Mouse (Mus musculus) neural tube, embryonic 13.5 days (tissue): ENCODE measurements around the gene Cd27. TPM values are rescaled to one million over a fixed set of nuclear protein-coding genes. Genes with fewer than 3 reads are reported as not detected.
"Not testable (repeated sequence)": the region's sequence is repeated elsewhere in the genome, so short reads cannot be mapped to it uniquely, and the experiment has no call there.

Source experiments
- ATAC-seq: fragments of 200-750 bp; cut with Nextera tagmentation; 2 replicates; pipeline ENCODE4 v1.8.0; 2017; ENCODE audit warnings: low read depth, mild to moderate bottlenecking, moderate TSS enrichment, moderate library complexity
- H3K27ac ChIP-seq: fragments of 300-500 bp; sonication (generic); replicated peaks from 2 replicates; pipeline ENCODE4 v1.5.1; 2015; ENCODE audit warnings: moderate library complexity, mild to moderate bottlenecking, inconsistent platforms
- H3K27me3 ChIP-seq: fragments of 300-500 bp; sonication (generic); 2 replicates; pipeline ENCODE4 v1.6.1; 2015; ENCODE audit warnings: mild to moderate bottlenecking, inconsistent platforms
- H3K36me3 ChIP-seq: fragments of 300-500 bp; sonication (generic); 2 replicates; pipeline ENCODE4 v1.6.1; 2015; ENCODE audit warnings: mild to moderate bottlenecking, inconsistent platforms
- H3K4me1 ChIP-seq: fragments of 300-500 bp; sonication (generic); replicated peaks from 2 replicates; pipeline ENCODE4 v1.6.1; 2015; ENCODE audit warnings: inconsistent platforms
- H3K4me2 ChIP-seq: fragments of 300-500 bp; sonication (generic); 2 replicates; pipeline ENCODE4 v1.6.1; 2015; ENCODE audit warnings: inconsistent platforms, mild to moderate bottlenecking, moderate library complexity
- H3K4me3 ChIP-seq: fragments of 300-500 bp; sonication (generic); 2 replicates; pipeline ENCODE4 v1.5.1; 2015; ENCODE audit warnings: mild to moderate bottlenecking, inconsistent platforms
- H3K9ac ChIP-seq: fragments of 300-500 bp; sonication (generic); 2 replicates; pipeline ENCODE4 v1.6.1; 2015; ENCODE audit warnings: moderate library complexity, mild to moderate bottlenecking, inconsistent platforms
- H3K9me3 ChIP-seq: fragments of 300-500 bp; sonication (generic); 2 replicates; pipeline ENCODE4 v1.6.1; 2016; ENCODE audit warnings: inconsistent platforms
- WGBS: fragments of 180-500 bp; shearing (Covaris S2); methylation state at CpG from one replicate; pipeline ENCODE4 v1.1.7; 2015; 5-methylcytosine and 5-hydroxymethylcytosine counted together
- polyA plus RNA-seq: library from polyadenylated mRNA; unstranded; fragments of >200 nt; fragmentation: Nextera tagmentation; extraction: Ambion mirVana; gene quantifications from 2 replicates; pipeline ENCODE4 v1.2.1, GENCODE M21; 2015

Cd27 gene
- 1.3 and 1.6 TPM in 2 replicates for polyA plus RNA-seq

DNA sequence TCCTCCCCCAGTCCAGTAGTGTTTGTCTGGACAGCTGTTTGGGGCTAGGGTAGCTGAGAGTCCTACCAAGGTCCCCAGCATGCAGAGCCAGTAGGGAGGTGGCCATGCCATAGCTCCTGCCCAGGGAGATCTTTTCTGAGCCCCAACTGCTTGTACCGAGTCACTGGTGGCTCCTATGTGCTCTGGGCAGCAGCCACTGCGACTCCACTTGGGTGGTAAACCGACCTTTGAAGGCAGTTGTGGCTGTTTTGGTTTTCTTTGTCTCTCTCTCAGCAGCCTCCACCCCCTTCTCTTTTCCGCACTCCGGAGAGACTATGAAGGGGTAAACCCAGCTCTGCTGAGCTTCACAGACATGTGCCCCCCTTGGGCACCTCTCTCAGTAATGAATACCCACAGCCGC is at the start of gene Cd27:
Cd27 (minus strand) TSS at position 229 of the 400 bp plus-strand sequence.
- no peak within 1 kb of the TSS for H3K9ac ChIP-seq
- 35% methylated on average over 6 of the region's 6 CpGs for WGBS
- H3K4me2 ChIP-seq, result no peak within 1 kb of the TSS
- H3K36me3 ChIP-seq, result no peaks in the 10 kb centered on the region
- ATAC-seq, result no peak
- no peak within 1 kb of the TSS for H3K4me3 ChIP-seq
- H3K27ac ChIP-seq, result no peak within 1 kb of the TSS
- no peaks in the 10 kb centered on the region for H3K27me3 ChIP-seq
- H3K4me1 ChIP-seq, result peaks cover 4% of the 10 kb centered on the region
- H3K9me3 ChIP-seq, result no peaks in the 10 kb centered on the region

DNA sequence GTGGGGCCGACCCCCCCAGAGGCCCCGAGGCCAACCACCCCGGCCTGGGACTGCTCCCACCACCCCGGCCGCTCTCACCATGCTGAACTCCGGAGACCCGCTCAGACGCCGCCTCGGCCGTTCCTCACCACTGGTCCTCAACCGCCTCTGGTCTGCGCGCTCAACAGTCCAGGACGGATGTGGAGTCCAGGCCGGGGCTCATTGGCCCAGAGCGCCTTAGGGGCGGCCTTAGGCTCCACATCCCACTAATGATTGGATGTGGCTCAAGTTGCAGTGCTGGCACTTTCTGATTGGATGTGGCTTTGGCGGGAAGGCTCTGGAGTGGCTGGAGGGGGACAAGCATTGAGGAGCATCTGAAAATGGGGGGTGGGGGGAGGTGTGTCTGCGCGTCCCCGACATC is 49.1 kb upstream of the Cd27 start, which contains the start of gene Tuba3a:
Tuba3a (minus strand) TSS at position 153 of the 400 bp plus-strand sequence.
- no peaks in the 10 kb centered on the region for H3K36me3 ChIP-seq
- H3K9ac ChIP-seq, result no peak within 1 kb of the TSS
- no peaks in the 10 kb centered on the region for H3K9me3 ChIP-seq
- H3K27ac ChIP-seq, result no peak within 1 kb of the TSS
- no peak within 1 kb of the TSS for H3K4me2 ChIP-seq
- H3K4me1 ChIP-seq, result no peaks in the 10 kb centered on the region
- WGBS, result 95% methylated on average over 22 of the region's 22 CpGs
- no peaks in the 10 kb centered on the region for H3K27me3 ChIP-seq
- H3K4me3 ChIP-seq, result no peak within 1 kb of the TSS
- no peak for ATAC-seq

DNA sequence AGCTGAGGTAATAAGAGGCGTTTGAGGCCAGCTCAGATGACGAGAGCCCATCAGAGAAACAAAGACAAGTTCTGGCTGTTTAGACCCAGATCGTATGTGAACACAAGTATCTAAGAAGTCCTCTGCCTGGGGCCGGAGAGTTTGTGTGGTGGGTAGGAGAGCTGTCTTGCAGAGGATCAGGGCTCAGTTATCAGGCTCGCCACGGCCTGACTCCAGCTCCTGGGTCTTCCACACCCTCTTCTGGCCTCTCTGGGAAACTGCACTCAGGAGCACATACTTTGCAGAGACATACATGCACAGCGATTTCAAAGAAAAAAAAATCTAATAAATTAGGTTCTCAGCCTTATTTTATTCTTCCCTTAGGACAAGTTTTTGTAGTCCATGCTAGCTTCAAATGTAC is 47.9 kb upstream of the Cd27 start:
- no peak overlapping the region for H3K9ac ChIP-seq
- H3K4me2 ChIP-seq, result no peak overlapping the region
- WGBS, result 91% methylated on average over 7 of the region's 7 CpGs
- no peaks in the 10 kb centered on the region for H3K27me3 ChIP-seq
- H3K36me3 ChIP-seq, result no peaks in the 10 kb centered on the region
- H3K4me3 ChIP-seq, result no peak overlapping the region
- no peak for ATAC-seq
- no peaks in the 10 kb centered on the region for H3K4me1 ChIP-seq
- no peaks in the 10 kb centered on the region for H3K9me3 ChIP-seq
- no peak overlapping the region for H3K27ac ChIP-seq

DNA sequence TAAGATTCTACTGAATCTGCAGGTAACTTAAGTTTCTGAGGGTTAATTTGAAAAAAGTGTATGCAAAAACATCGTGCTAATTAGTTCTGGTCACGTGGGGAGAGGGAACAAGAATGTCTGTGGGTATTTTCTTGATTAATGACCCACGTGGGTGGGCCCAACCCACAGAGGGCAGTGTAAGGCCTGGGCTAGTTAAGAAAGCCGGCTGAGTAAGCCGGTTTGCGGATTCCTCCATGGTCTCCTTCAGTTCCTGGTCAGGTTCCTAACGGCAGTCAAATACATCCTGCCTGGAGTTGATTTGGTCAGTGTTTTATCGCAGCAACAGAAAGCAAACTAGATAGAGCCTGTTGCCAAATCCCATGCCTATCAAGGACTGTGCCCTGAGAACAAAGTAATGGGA is 47.4 kb upstream of the Cd27 start:
- Histone ChIP-seq H3K27me3 (no peaks in the 10 kb centered on the region), H3K4me2 (no peak overlapping the region), H3K4me1 (no peaks in the 10 kb centered on the region), H3K27ac (no peak overlapping the region), H3K9ac (no peak overlapping the region), H3K9me3 (no peaks in the 10 kb centered on the region), H3K4me3 (no peak overlapping the region), H3K36me3 (no peaks in the 10 kb centered on the region)
- 55% methylated on average over 8 of the region's 8 CpGs for WGBS
- no peak for ATAC-seq

DNA sequence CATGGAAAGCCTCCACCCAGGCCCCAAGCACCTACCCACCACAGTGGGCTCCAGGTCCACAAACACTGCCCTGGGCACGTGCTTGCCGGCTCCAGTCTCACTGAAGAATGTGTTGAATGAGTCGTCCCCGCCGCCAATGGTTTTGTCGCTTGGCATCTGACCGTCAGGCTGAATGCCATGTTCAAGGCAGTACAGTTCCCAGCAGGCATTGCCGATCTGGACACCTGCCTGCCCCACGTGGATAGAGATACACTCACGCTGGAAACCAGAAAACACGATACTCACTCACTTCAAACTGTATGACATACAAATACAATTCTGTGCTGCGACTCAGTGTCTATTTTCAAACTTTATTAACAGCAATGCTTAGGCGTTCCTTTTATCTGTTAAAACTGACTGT is 45.9 kb upstream of the Cd27 start:
- not testable (repeated sequence) for H3K4me3 ChIP-seq

DNA sequence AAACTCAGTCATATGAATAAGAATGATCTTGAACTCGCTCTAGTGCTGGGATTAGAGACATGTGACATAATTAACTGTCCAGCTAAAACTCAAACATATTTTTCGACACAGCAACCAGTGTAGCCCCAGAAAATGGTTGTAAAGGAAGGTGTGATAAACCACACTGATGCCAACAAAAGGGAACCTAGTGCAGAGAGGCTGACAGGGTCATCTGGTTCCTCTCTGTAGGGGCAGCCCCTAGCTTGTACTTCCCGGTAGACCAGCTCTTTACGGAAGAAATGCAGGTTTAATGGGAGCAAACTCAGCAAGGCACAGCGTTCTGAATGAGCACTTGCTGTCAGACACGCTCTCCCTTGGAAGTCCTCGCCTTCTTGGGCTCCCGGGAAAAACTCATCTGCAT is 42.9 kb upstream of the Cd27 start:
- Histone ChIP-seq H3K27me3 (no peaks in the 10 kb centered on the region), H3K4me2 (no peak overlapping the region), H3K9ac (no peak overlapping the region), H3K4me1 (no peaks in the 10 kb centered on the region), H3K9me3 (no peaks in the 10 kb centered on the region), H3K4me3 (no peak overlapping the region), H3K27ac (no peak overlapping the region), H3K36me3 (no peaks in the 10 kb centered on the region)
- no peak for ATAC-seq
- WGBS, result 54% methylated on average over 8 of the region's 8 CpGs

More for the DNA sequence above, 45.9 kb upstream of the Cd27 start:
- WGBS, result 92% methylated on average over 13 of the region's 13 CpGs
- H3K36me3 ChIP-seq, H3K9ac ChIP-seq, H3K4me2 ChIP-seq, ATAC-seq, H3K27ac ChIP-seq, H3K4me1 ChIP-seq, H3K9me3 ChIP-seq, H3K27me3 ChIP-seq: not testable (repeated sequence)

DNA sequence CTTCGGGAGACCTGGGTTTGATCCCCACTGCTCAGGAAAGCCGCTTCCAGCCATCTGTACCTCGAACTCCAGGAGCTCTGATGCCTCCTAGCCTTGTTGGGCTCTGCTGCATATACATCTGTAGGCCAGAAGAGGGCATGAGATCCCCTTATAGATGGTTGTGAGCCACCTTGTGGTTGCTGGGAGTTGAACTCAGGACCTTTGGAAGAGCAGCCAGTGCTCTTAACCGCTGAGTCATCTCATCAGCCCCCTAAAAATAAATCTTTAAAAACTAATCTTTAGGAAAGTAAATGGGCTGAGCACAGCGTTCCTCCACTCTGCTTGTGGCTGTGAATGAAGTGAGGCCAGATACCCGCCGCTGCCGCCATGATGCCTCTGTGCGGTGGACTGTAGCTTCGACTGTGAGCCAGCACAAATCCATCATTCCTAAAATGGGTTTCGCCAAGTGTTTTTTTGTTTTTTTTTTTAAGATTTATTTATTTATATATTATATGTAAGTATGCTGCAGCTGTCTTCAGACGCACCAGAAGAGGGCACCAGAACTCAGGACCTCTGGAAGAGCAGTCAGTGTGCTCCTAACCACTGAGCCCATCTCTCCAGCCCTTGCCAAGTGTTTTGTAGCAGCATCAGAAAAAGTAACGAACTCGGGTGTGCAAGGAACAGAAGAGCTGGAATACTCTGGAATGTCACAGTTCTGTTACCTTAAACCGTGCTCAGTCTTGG is 38.2 kb upstream of the Cd27 start:
- Histone ChIP-seq H3K36me3 (no peaks in the 10 kb centered on the region), H3K4me3 (no peak overlapping the region), H3K9me3 (no peaks in the 10 kb centered on the region), H3K9ac (no peak overlapping the region), H3K4me1 (peaks cover 4% of the 10 kb centered on the region), H3K4me2 (no peak overlapping the region), H3K27ac (no peak overlapping the region), H3K27me3 (no peaks in the 10 kb centered on the region)
- no peak for ATAC-seq
- 63% methylated on average over 15 of the region's 15 CpGs for WGBS

DNA sequence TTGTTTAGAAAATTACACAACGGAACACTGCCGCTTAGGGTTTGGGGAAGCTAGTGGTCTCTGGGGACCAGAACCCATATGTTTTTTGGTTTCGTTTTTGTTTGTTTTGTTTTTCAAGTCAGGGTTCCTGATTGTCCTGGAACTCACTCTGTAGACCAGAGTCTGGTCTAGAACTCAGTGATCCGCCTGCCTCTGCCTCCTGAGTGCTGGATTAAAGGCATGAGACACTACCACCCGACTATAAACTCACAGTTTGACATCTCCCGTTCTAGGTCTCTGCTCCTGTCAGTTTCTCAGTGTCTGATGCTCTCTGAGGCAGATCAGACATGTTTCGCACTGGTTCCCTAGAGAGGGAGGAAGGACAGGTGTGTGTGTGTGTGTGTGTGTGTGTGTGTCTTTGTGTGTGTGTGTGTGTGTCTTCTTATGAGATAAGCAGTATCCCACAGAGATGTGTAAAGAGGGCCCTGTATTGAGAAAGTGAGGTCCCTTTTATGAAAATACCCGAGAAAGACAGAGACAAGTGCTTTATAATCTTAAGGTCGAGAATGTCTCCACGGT is 35.5 kb upstream of the Cd27 start:
- no peak for ATAC-seq
- H3K27me3 ChIP-seq, result no peaks in the 10 kb centered on the region
- H3K9ac ChIP-seq, result no peak overlapping the region
- H3K36me3 ChIP-seq, result no peaks in the 10 kb centered on the region
- H3K9me3 ChIP-seq, result no peaks in the 10 kb centered on the region
- WGBS, result 78% methylated on average over 10 of the region's 10 CpGs
- H3K27ac ChIP-seq, result no peak overlapping the region
- H3K4me3 ChIP-seq, result no peak overlapping the region
- peaks cover 4% of the 10 kb centered on the region for H3K4me1 ChIP-seq
- H3K4me2 ChIP-seq, result no peak overlapping the region

DNA sequence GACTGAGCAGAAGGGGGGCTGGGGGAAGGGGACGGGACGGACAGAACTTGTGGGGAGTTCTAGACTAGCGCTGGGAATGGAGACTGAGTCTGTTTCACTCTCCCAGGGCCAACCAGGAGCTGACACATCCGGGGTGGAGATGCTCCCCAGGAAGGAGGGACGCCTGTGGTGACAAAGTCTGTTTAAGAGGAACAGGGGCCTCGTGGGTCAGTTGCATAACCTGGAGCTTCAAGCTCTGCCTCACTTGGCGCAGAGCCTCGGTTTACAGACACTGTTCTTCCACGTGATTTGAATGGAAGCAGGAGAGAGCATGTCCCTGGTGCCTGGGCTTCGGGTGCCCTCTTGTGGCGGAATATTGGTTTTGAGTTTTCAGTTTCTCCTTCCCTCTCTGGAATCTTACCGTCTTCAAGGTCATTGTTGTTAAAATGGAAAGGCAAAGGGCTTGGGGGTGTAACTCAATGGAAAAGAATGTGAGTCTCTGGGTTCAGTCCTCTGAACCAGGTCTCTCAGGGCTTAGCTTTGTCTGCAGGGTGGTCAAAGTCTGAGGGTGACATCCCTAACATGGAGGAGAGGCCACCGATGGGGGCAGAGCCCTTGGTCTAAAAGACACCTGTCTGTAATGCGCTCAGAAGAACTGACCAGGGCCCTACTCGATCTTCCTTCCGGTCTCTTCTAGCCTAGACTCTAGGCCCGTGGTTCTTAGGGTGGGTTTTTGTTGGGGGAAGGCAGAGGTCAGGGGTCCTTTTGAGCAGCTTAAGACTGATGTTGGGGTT is 34.8 kb upstream of the Cd27 start:
- Histone ChIP-seq H3K27me3 (no peaks in the 10 kb centered on the region), H3K4me2 (peak overlapping the region; percentile 43), H3K4me1 (peaks cover 4% of the 10 kb centered on the region), H3K27ac (no peak overlapping the region), H3K9ac (0 out of 2 replicates have a peak overlapping the region, but pooled peaks have one; percentile 52), H3K36me3 (no peaks in the 10 kb centered on the region), H3K9me3 (no peaks in the 10 kb centered on the region), H3K4me3 (no peak overlapping the region)
- 22% methylated on average over 17 of the region's 17 CpGs for WGBS
- ATAC-seq, result peak; percentile 89

DNA sequence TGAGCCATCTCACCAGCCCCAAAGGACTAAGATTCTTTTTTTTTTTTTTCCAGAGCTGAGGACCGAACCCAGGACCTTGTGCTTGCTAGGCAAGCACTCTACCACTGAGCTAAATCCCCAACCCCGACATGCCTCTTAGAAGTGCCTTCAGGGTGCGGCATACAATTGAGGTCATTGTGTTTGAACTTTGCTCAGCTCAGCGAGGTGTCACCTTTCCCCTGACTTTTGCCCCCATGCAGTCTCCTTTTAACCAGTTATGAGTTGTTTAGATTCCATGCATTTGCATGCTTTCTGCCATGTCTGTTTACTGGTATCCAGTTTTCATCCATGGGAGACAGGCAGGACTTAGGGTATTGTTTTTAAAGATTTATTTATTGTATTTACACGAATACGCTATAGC is 32.0 kb upstream of the Cd27 start:
- ATAC-seq, result no peak
- H3K4me1 ChIP-seq, result peaks cover 4% of the 10 kb centered on the region

DNA sequence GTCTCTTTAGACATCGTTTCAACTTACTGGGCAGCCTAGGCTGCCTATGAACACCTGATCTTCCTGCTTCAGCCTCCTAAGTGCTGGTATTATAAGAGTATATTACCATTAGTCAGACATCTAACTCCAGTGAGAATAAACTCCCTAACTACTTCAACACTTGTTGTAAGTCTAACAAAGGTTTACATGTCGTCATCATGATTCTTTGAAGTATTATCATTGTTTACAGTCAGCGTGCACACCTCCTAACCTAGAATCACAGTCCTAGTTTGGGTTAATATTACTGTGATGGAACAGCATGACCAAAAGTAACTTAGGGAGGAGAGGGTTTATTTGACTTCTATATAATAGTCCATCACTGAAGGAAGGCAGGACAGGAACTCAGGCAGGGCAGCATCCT is 30.7 kb upstream of the Cd27 start:
- WGBS, result 79% methylated on average over 3 of the region's 3 CpGs
- no peaks in the 10 kb centered on the region for H3K36me3 ChIP-seq
- H3K27ac ChIP-seq, result no peak overlapping the region
- H3K4me3 ChIP-seq, result no peak overlapping the region
- peaks cover 4% of the 10 kb centered on the region for H3K4me1 ChIP-seq
- no peaks in the 10 kb centered on the region for H3K9me3 ChIP-seq
- no peak for ATAC-seq
- H3K27me3 ChIP-seq, result no peaks in the 10 kb centered on the region
- no peak overlapping the region for H3K4me2 ChIP-seq
- H3K9ac ChIP-seq, result no peak overlapping the region

More for the DNA sequence above, 32.0 kb upstream of the Cd27 start:
- H3K36me3 ChIP-seq, result no peaks in the 10 kb centered on the region
- no peak overlapping the region for H3K27ac ChIP-seq
- no peak overlapping the region for H3K4me2 ChIP-seq
- no peak overlapping the region for H3K4me3 ChIP-seq
- 55% methylated on average over 6 of the region's 6 CpGs for WGBS
- no peaks in the 10 kb centered on the region for H3K27me3 ChIP-seq
- H3K9me3 ChIP-seq, result no peaks in the 10 kb centered on the region
- no peak overlapping the region for H3K9ac ChIP-seq

DNA sequence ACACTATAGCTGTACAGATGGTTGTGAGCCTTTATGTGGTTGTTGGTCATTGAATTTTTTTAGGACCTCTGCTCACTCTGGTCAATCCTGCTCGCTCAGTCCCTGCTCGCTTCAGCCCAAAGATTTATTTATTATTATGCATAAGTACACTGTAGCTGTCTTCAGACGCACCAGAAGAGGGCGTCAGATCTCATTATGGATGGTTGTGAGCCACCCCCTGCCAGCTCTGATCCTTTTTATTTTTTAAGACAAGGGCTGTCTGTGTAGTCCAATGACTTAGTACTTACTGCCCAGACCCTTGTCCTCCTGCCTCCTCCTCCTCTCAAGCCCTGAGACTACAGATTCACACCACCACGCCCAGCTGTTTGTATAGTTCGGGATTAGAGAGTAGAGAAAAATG is 29.8 kb upstream of the Cd27 start:
- not testable (repeated sequence) for ATAC-seq

More for the DNA sequence above, 29.8 kb upstream of the Cd27 start:
- not testable (repeated sequence) for H3K36me3 ChIP-seq, H3K9ac ChIP-seq, H3K4me2 ChIP-seq, H3K9me3 ChIP-seq, H3K27ac ChIP-seq, H3K4me1 ChIP-seq, H3K27me3 ChIP-seq, H3K4me3 ChIP-seq
- 61% methylated on average over 6 of the region's 6 CpGs for WGBS
